Mouse (Mus musculus): ENCODE data around the gene Gm8926. TPM values are rescaled to one million over a fixed set of nuclear protein-coding genes. Genes with fewer than 3 reads are reported as not detected.
"Not testable (repeated sequence)": the region's sequence is repeated elsewhere in the genome, so short reads cannot be mapped to it uniquely, and the experiment has no call there.

Gene Gm8926
- not detected in 2 replicates for polyA plus RNA-seq (2015; fragmentation: Nextera tagmentation; extraction: Ambion mirVana)

GRCm38 (mm10) chr5:11770248-11770647, at the start of gene Gm8926:
TSS of gene Gm8926 (plus strand) at chr5:11770548.
- ATAC-seq (replicated peaks; ENCODE audit: insufficient number of reproducible peaks, insufficient read depth, low FRiP score, low read depth); H3K27me3 ChIP-seq: not testable (repeated sequence)
- WGBS: 55% methylated on average over 1 of the region's 4 CpGs

More at GRCm38 (mm10) chr5:11770248-11770647, at the start of gene Gm8926:
- H3K4me1 ChIP-seq (replicated peaks); H3K4me2 ChIP-seq; H3K36me3 ChIP-seq; H3K9ac ChIP-seq; H3K4me3 ChIP-seq; H3K9me3 ChIP-seq (replicated peaks); H3K27ac ChIP-seq: not testable (repeated sequence)

Other genes starting within 250 kb of the Gm8926 start
- not detected in 2 replicates for gene Gm6460, start 175.6 kb upstream of the Gm8926 start, polyA plus RNA-seq (2015; fragmentation: Nextera tagmentation; extraction: Ambion mirVana)
- gene Gm8922, start 88.6 kb upstream of the Gm8926 start, polyA plus RNA-seq (2015; fragmentation: Nextera tagmentation; extraction: Ambion mirVana): not detected in 2 replicates
- gene Gm6465, start 75.0 kb downstream of the Gm8926 start, polyA plus RNA-seq (2015; fragmentation: Nextera tagmentation; extraction: Ambion mirVana): not detected in 2 replicates
- gene 4933402N22Rik, start 147.5 kb downstream of the Gm8926 start, polyA plus RNA-seq (2015; fragmentation: Nextera tagmentation; extraction: Ambion mirVana): not detected in 2 replicates

Measured in heart, embryonic 15.5 days (tissue).